Mouse (Mus musculus) bone marrow, adult 2 months (tissue): ENCODE measurements at regions not wholly inside any gene's neighbourhood (a gene's known extent, or its start where the extent isn't known, plus 50 kb on each side); places are given as distances from the start of the nearest gene placed in this dataset.

ENCODE experiments used
- H3K27ac ChIP-seq: fragments of 200-500 bp; 2 replicates; pipeline ENCODE4 v1.5.1; 2012; ENCODE audit warnings: low read depth, mild to moderate bottlenecking, control low read depth, inconsistent platforms, low read length; ENCODE audit not compliant: control insufficient read depth, poor library complexity, insufficient read depth
- H3K4me1 ChIP-seq: fragments of 200-500 bp; 2 replicates; pipeline ENCODE4 v1.6.1; 2011; ENCODE audit warnings: low read length; ENCODE audit not compliant: control insufficient read depth, insufficient read depth
- H3K4me3 ChIP-seq: fragments of 200-500 bp; replicated peaks from 2 replicates; pipeline ENCODE3; 2011; ENCODE audit warnings: mild to moderate bottlenecking, low read depth, low read length, control low read depth; ENCODE audit not compliant: control insufficient read depth
- CTCF ChIP-seq: fragments of 200-500 bp; IDR thresholded peaks from 2 replicates; pipeline ENCODE4 v1.5.1; 2011; ENCODE audit warnings: low read length, control low read depth; ENCODE audit not compliant: control insufficient read depth, insufficient read depth
- POLR2A ChIP-seq: fragments of 200-500 bp; IDR thresholded peaks from 2 replicates; pipeline ENCODE4 v1.6.1; 2011; ENCODE audit warnings: low read depth, mild to moderate bottlenecking, control low read depth, low read length, borderline replicate concordance; ENCODE audit not compliant: control insufficient read depth
- WGBS: fragments of 180-500 bp; shearing (Covaris S2); methylation state at CpG from one replicate; pipeline ENCODE4 v1.1.7; 2018; 5-methylcytosine and 5-hydroxymethylcytosine counted together

DNA sequence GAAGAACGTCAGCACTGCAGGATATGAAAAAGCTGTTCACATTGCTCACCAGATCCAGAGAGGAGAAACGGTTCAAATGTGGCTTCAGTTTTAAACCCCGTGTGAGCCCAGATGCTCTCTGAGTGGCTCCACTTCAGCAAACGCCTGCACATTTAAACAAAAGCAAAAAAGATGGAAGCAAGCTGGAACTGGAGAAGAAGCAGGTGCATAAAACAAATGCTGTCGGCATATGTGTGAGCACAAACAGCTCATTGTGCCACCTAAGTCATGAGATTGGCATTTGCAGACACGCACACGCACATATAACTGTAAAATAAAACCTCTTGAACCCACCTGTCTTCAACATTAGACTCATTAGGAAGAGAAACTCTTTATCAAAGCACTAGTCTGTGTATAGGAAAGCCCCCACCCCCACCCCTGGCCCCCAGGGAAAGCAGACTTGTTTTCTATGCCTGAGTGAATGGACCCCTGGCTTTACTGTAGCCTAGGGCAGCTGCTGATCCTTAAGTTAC is 191.1 kb upstream of the Spaca1 start:
- no peak for TF ChIP-seq CTCF
- no peak for TF ChIP-seq POLR2A
- 86% methylated on average over 7 of the region's 7 CpGs for WGBS
- H3K4me3 ChIP-seq: no peak overlapping the region
- no peak overlapping the region for H3K27ac ChIP-seq
- no peaks in the 10 kb centered on the region; the same call in 1 of the 2 replicates for H3K4me1 ChIP-seq

- no peak overlapping the region for H3K4me3 ChIP-seq
- no peak overlapping the region for H3K27ac ChIP-seq
- H3K4me1 ChIP-seq: no peaks in the 10 kb centered on the region; the same call in 1 of the 2 replicates
- WGBS: 78% methylated on average over 3 of the region's 3 CpGs
- TF ChIP-seq CTCF: no peak
- no peak for TF ChIP-seq POLR2A
Measured at GRCm38 (mm10) chr4:34241673-34242072, 191.7 kb upstream of the Spaca1 start.

GRCm38 (mm10) chr4:34259444-34259843 is 209.5 kb upstream of the Spaca1 start:
- Histone ChIP-seq H3K27ac (no peak overlapping the region), H3K4me1 (no peaks in the 10 kb centered on the region), H3K4me3 (no peak overlapping the region)
- TF ChIP-seq POLR2A (no peak), CTCF (no peak)

DNA sequence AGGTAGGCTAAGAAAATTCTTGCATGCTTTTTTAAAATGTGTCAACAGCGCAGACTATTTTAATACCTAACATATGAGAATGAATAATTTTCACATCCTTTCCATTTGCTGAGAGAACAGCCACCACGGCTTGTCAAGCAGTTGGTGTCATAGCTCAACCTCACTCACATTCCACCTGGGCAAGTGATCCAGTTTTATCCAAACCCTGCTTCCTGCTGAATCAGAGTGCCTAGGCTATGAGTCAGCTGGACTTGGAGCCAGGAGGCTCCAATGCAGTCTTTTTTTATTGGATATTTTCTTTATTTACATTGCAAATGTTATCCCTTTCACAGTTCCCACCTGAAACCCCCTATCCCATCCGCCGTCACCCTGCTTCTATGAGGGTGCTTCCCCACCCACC is 210.5 kb upstream of the Spaca1 start:
- Histone ChIP-seq H3K4me1 (no peaks in the 10 kb centered on the region), H3K4me3 (no peak overlapping the region), H3K27ac (no peak overlapping the region)
- WGBS: 84% methylated on average over 4 of the region's 4 CpGs
- no peak for TF ChIP-seq CTCF
- no peak for TF ChIP-seq POLR2A

DNA sequence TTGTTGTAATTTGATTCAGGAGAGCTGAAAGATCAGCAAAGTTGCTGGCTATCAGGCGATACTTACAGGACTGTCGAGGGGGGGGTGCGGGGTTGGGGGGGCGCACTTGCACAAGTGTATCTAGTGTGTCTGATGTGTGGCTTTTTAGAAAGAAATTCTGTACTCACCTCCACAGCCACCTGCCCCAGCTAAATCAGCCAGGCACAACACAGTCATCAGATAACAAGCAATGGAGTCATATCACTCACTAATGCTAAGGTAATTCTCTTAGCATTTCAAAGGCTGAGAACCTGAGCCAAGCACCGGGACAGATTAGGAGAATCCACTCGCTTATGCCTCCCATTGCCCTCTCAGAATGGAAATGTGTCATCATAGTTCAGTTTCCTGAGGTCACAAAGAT is 211.8 kb upstream of the Spaca1 start:
- H3K27ac ChIP-seq: no peak overlapping the region
- 84% methylated on average over 6 of the region's 6 CpGs for WGBS
- no peak for TF ChIP-seq POLR2A
- TF ChIP-seq CTCF: no peak
- H3K4me1 ChIP-seq: no peaks in the 10 kb centered on the region
- no peak overlapping the region for H3K4me3 ChIP-seq

DNA sequence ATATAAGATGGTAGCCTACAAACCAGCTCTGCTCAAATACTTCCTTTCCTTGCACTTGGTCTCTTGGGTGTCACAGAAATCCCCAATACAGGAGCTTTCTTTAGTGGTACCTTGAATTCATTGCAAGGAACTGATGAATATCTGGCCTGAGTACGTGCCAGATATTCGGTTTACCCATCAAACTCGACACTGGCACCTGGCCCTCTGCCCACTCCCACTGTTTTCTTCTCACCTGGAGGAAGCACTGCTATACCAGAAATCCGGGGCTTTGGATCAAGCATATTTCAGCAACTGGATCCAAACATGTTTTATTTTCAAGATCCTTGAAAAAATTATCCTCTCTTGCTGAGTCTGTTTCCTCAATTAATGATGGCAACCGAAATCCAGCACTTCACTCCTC is 214.4 kb upstream of the Spaca1 start:
- H3K4me1 ChIP-seq: no peaks in the 10 kb centered on the region
- no peak for TF ChIP-seq CTCF
- no peak for TF ChIP-seq POLR2A
- H3K4me3 ChIP-seq: no peak overlapping the region
- no peak overlapping the region for H3K27ac ChIP-seq
- 81% methylated on average over 5 of the region's 5 CpGs for WGBS

DNA sequence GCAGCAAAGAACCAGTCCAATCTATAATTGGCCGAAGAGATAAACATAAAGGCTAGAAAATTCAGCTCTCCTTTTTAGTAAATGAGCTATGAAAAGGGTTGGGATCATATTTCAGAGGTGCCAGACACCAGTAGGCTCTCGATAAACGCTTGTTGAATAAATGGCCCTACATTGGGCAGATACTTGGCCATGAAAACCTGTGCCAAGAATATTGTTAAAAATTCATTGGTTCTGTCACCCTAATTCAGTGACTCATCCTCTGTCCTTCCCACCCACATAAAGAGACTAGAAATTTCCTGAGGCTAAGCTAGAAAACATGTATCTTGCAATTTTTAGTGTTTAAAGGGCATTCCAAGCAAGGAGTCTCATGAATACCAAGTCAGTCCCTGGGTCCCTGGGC is 224.3 kb upstream of the Spaca1 start:
- no peak overlapping the region for H3K27ac ChIP-seq
- WGBS: 84% methylated on average over 3 of the region's 3 CpGs
- TF ChIP-seq CTCF: no peak
- no peaks in the 10 kb centered on the region for H3K4me1 ChIP-seq
- no peak overlapping the region for H3K4me3 ChIP-seq

DNA sequence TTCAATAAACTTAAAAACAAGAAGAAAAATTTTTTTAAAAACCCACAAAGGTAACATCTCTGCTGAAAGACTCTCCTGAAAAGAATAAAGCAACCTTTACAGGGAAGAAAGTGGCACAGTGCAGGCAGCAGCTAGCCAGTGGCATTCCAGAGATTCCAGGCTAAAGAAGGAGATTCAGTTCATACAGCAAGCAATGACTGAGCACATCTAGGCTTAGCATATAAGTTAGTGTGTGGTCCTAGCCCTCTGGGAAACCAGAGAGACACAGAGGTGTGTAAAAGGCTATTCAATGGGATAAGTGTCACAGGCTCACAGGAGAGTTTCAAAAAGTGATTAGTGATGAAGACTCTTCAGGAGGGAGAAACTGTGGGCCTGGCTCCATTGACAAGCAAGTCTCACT is 225.4 kb upstream of the Spaca1 start:
- Histone ChIP-seq H3K4me1 (no peaks in the 10 kb centered on the region), H3K27ac (no peak overlapping the region), H3K4me3 (no peak overlapping the region)
- TF ChIP-seq POLR2A (no peak), CTCF (no peak)

DNA sequence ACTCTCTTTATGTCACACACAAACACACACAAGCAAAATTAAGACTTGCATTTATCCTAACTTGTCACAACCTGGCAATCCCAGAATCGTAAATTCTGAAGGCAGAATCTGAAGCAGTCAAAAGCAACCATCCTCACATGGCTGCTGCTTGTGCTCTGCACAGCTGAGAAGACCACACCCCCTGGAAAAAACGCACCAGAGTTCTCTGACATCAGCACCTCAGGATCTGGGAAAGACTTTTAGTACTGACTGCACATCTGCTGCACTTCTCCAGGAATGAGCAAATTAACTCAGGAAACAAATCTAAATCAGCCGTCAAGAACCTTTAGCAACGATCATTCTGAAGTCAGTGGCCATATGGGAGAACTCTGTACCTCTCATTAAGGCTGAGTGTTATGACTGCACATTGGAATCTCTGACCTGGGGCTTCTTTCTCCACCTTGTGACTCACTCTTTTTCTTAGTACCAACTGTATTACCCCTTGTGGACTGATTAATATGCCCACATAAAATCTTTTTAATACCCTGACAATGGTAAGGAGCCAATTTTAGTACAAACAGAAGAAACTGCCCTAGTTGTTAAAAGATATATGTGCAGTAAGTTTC is 248.1 kb upstream of the Akirin2 start:
- WGBS: 68% methylated on average over 4 of the region's 4 CpGs
- Histone ChIP-seq H3K4me3 (no peak overlapping the region), H3K4me1 (no peaks in the 10 kb centered on the region), H3K27ac (no peak overlapping the region)
- TF ChIP-seq CTCF (no peak), POLR2A (no peak)

- Histone ChIP-seq H3K27ac (no peak overlapping the region), H3K4me3 (no peak overlapping the region), H3K4me1 (no peaks in the 10 kb centered on the region)
- TF ChIP-seq POLR2A (no peak), CTCF (no peak)
- WGBS: 70% methylated on average over 8 of the region's 8 CpGs
Measured at GRCm38 (mm10) chr4:34308921-34309563, 241.7 kb upstream of the Akirin2 start.
